Comparison of ENCODE assay signal across 8 mouse cellular contexts in genomic region chr6:8948131-8948470, GRCm38 (mm10). TPM values are rescaled to one million over a fixed set of nuclear protein-coding genes. Genes with fewer than 3 reads are reported as not detected.
DNase-seq lines count a peak whose midpoint lies in the region; ATAC-seq and TF ChIP-seq lines count a peak whose summit lies in the region.

TSS of gene Nxph1 (plus strand) at chr6:8948431.

- H3K4me2 ChIP-seq in limb, embryonic 14.5 days (replicated peaks; ENCODE audit: low read depth, low read length, severe bottlenecking) = peak within 1 kb of the TSS; percentile 47

- peak within 1 kb of the TSS; percentile 47 for H3K4me3 ChIP-seq in gastrocnemius, adult 2 months
- H3K4me3 ChIP-seq in ES-Bruce4 (ENCODE audit: low read depth, low read length) = peak within 1 kb of the TSS; percentile 31
- peak within 1 kb of the TSS; percentile 29 for H3K4me3 ChIP-seq in limb, embryonic 14.5 days (replicated peaks; ENCODE audit: low read length)

- under 1% methylated on average over 14 of the region's 16 CpGs for WGBS in limb, embryonic 14.5 days

- ATAC-seq in granulocyte monocyte progenitor cell, adult 5-6 weeks (replicated peaks; ENCODE audit: poor library complexity, severe bottlenecking) = peak; percentile 19; the same call in 1 of the 2 replicates
- no peak for ATAC-seq in limb, embryonic 14.5 days (ENCODE audit: low FRiP score, low read depth)
- ATAC-seq in inflammation-experienced regulatory T-cells, adult 6 months = no peak

- TF ChIP-seq CTCF in gastrocnemius, adult 2 months (IDR thresholded peaks at IDR 0.05) = no peak
- no peak for TF ChIP-seq CTCF in ES-Bruce4 (IDR thresholded peaks at IDR 0.05; ENCODE audit: low read depth, low read length)

- no peaks in the 10 kb centered on the region for H3K4me1 ChIP-seq in ES-Bruce4 (ENCODE audit: control insufficient read depth, insufficient read depth, low read length)
- peaks cover 11% of the 10 kb centered on the region; the same call in 1 of the 2 replicates for H3K4me1 ChIP-seq in limb, embryonic 14.5 days (ENCODE audit: control insufficient read depth, insufficient read depth, low read length)

- no peak for TF ChIP-seq EP300 in ES-Bruce4 (IDR thresholded peaks at IDR 0.05; ENCODE audit: insufficient read depth, low read depth, low read length)

- intact Hi-C loops in gastrocnemius, adult 2 months (cut with DNase I) = no loop called here
- intact Hi-C loops in gastrocnemius, postnatal 36 days (cut with DNase I) = no loop called here

- H3K9ac ChIP-seq in ES-Bruce4 (ENCODE audit: low read depth, poor library complexity, severe bottlenecking) = no peak within 1 kb of the TSS
- no peak within 1 kb of the TSS for H3K9ac ChIP-seq in limb, embryonic 14.5 days (ENCODE audit: low read depth, low read length, severe bottlenecking)

- peaks cover 8% of the 10 kb centered on the region; the same call in 1 of the 2 replicates for H3K27me3 ChIP-seq in ES-Bruce4 (ENCODE audit: control insufficient read depth, insufficient read depth, low read length, poor library complexity, severe bottlenecking)
- H3K27me3 ChIP-seq in limb, embryonic 14.5 days (ENCODE audit: control insufficient read depth, insufficient read depth, low read length) = peaks cover 69% of the 10 kb centered on the region

- H3K9me3 ChIP-seq in ES-Bruce4 (replicated peaks; ENCODE audit: control insufficient read depth, insufficient read depth, low read length, poor library complexity, severe bottlenecking) = no peaks in the 10 kb centered on the region
- H3K9me3 ChIP-seq in limb, embryonic 14.5 days (ENCODE audit: control insufficient read depth, low read length) = no peaks in the 10 kb centered on the region

- H3K36me3 ChIP-seq in ES-Bruce4 (ENCODE audit: control insufficient read depth, insufficient read depth, low read length, poor library complexity, severe bottlenecking) = no peaks in the 10 kb centered on the region
- H3K36me3 ChIP-seq in limb, embryonic 14.5 days (ENCODE audit: control insufficient read depth, insufficient read depth, low read length) = no peaks in the 10 kb centered on the region

- no peak for TF ChIP-seq POLR2A in ES-Bruce4 (IDR thresholded peaks at IDR 0.05; ENCODE audit: insufficient read depth, low read length)
- no peak for TF ChIP-seq POLR2A in limb, embryonic 14.5 days (IDR thresholded peaks at IDR 0.05; ENCODE audit: borderline replicate concordance, extremely low read depth, insufficient read depth, insufficient read length)

- no peak for DNase-seq in gastrocnemius, adult 2 months
- DNase-seq in gastrocnemius, postnatal 36 days = no peak
- DNase-seq in limb, embryonic 14.5 days (ENCODE audit: low spot score) = no peak
- no peak for DNase-seq in gastrocnemius, postnatal 10 days
- no peak for DNase-seq in urinary bladder, adult 18-20 months (ENCODE audit: low spot score in 2 of 2)

- no peak within 1 kb of the TSS for H3K27ac ChIP-seq in gastrocnemius, adult 2 months
- H3K27ac ChIP-seq in ES-Bruce4 (ENCODE audit: insufficient read depth, low read length) = no peak within 1 kb of the TSS
- no peak within 1 kb of the TSS for H3K27ac ChIP-seq in limb, embryonic 14.5 days (replicated peaks; ENCODE audit: low read depth, low read length)

RNA-seq across cellular contexts. Expression of gene Nxph1, which starts in this region (rescaled TPM):
- total RNA-seq in gastrocnemius, adult 2 months (2021) = not detected
- total RNA-seq in gastrocnemius, postnatal 36 days (2021) = not detected
- polyA plus RNA-seq in ES-Bruce4 (2011; ENCODE audit: insufficient read depth, insufficient read length, low read depth, missing spikeins) = not detected in 2 replicates
- not detected in 2 replicates for total RNA-seq in granulocyte monocyte progenitor cell, adult 5-6 weeks (2014; fragmentation: Nextera tagmentation)
- total RNA-seq in granulocyte monocyte progenitor cell, adult 5-6 weeks (2017) = not detected in 2 replicates
- 1.4 and 1.8 TPM in 2 replicates for polyA plus RNA-seq in limb, embryonic 14.5 days (2012; rRNA removed)
- 1.7 and 2.0 TPM in 2 replicates for polyA plus RNA-seq in limb, embryonic 14.5 days (2014; fragmentation: Nextera tagmentation; extraction: Ambion mirVana)
- polyA plus RNA-seq in inflammation-experienced regulatory T-cells, adult 6 months (2017; shearing (Covaris generic)) = not detected
- under 1 TPM in 1 of 2 experiments, not detected in 1; 0.09 TPM for total RNA-seq in gastrocnemius, postnatal 10 days (2021)

Comparison
In these comparisons a context has a peak if more than half of its experiments do, and no peak if none do; other contexts are left out.
1. Peak in ATAC-seq in granulocyte monocyte progenitor cell, adult 5-6 weeks; RNA of the gene not detected or under 1 TPM.